Mouse (Mus musculus): Measurements from ENCODE around the gene Tarbp2.
A peak's percentile ranks its signal among the peaks of the same experiment; 100 is the strongest.

The Tarbp2 gene

DNA sequence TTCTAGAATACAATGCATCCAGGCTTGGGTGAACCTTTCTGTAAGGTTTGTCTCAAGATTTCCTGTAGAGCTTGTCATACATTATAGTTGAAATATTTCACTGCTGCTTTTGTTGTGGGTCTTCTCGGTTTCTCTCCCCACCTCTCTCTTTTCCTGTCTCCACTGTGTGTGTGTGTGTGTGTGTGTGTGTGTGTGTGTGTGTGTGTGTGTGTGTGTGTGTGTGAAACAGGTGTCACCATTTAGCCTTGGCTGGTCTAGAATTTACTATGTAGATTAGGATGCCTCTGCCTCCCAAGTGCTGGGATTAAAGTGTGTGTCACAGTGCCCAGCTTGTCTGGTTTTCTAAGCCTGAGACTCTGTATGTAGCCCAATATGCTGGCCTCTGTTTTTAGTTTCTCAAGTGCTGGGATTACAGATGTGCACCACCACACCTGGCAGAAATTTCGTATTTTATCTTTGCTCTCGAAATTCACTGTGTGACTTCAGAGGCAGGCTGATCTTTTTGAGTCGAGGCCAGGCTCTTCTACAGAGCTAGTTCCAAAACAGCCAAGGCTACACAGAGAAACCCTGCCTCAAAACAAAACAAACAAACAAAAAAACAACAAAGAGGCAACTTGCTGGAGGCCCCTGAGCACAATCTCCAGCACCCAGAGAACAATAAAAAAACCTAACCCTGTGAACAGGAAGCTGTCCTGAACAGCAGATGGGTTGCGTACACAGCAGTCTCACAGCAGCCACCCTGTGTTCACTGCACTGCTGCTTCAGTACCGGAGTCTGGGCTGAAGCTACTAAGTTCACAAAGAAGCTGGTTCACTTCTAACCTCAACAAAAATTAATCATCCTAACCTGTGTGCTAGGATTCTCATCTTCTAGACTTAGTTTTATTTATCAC lies 8.4 kb downstream of the Tarbp2 start:
- DNase-seq = no peak

DNA sequence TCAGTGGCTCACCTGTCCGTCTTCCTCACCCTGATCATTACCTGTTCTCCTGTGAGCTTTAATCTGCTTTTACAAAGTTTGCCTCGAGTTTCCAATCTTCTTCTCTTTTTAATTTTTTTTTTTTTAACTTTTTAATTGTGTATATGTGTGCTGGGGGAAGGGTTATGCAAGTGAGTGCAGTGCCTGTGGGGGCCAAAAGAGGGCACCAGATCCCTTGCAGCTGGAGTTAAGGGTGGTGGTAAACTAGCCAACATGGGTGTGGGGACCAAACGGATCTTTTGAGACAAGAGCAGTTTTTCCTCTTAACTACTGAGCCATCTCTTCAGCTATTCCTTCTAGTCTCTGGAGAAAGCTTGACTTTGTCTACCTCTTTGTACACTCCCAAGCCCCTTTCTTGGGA lies 9.9 kb downstream of the Tarbp2 start:
- peak; percentile 53 to 68 for DNase-seq

DNA sequence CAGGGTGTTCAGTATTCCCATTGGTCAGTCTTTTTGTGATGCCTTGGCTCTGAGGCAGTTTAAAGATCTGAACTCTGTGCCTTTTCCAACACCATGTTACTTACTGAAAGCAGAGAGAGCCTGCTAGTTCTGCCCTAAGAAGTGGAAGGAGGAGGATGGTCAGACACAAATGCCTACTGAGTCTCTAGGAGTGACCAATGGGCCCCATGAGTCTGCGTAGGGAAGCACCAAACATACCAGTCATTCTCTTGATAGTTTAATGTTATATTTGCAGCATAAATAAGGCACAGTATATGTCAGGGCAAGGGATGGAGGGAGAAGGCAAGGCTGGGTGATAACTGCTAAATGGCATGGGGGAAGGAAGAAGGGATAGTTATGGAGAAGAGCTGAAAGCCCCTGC lies 10.4 kb downstream of the Tarbp2 start:
- DNase-seq = no peak

DNA sequence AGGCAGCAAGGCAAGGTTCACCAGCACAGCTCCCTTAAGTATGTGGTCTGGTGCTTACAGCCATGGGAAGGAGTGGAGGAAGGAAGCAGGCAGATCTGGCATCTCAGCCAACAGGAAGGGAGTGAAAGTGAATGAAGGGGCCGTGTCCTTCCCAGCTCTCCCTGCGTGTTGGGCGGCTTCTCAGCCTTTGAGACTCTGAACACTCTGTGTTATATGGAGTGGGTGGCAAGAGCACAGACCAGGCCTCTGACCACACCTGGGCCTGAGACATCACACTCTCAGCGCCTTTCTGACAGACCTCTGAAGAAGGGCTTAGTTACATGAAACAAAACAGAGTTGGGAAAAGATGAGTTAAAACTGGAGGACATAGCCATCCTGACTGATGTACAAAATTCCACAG lies 12.6 kb downstream of the Tarbp2 start:
- DNase-seq = no peak

DNA sequence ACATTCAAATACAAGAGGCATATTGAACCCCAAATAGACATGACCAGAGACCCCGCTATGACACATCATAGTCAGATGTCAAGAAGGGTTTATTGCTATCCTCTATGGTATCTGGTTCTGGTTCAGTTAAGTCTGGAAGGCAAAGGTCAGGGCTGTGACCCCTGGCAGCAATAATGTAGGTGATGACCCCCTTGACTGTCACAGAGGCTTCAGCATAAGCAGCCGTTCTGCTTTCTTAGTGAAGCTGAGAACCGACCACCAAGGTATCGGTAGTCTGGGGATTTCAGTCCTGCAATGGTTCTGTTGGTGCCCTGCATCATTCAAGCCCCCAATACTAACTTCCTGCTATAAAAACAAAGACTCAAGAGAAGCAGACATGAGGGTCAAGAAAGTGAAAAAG lies 13.6 kb downstream of the Tarbp2 start:
- no peak for DNase-seq

DNA sequence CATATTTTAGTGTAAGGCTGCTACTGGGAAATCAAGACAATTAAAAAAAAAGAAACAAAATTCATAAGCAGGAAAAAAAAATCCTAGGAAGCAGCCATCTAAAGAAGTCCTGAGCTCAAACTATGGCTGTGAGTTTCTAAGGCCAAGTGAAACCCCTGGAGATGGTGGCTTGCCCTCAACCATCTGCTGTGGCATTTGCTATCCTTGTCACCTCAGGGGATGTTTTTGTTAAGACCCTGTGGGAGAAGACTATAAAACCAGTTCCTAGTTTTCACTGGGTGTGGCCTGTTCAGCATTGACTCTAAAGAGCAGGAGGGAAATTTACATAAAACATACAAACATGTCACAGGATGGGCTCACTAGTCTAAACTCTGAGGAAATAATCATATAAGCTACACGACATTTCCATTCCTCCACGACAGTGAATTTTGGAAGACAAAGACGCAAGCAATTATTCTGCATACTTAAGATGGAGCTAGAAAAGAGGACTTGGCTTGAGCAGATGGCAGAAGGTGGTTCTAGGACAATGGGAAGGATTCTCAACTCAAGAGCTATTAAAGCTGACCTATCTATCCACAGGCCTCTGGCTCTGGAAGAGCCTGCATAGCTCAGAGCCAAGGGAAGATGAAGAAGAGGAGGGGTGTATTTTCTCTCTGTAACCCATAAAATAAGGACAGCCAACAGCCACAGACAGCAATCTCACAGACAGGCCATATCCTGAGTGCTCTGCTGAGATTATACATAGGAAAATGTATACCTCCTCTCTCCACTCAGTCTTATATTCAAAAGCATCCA lies 14.3 kb downstream of the Tarbp2 start:
- DNase-seq = peak in 1 of 2 experiments; percentile 69

DNA sequence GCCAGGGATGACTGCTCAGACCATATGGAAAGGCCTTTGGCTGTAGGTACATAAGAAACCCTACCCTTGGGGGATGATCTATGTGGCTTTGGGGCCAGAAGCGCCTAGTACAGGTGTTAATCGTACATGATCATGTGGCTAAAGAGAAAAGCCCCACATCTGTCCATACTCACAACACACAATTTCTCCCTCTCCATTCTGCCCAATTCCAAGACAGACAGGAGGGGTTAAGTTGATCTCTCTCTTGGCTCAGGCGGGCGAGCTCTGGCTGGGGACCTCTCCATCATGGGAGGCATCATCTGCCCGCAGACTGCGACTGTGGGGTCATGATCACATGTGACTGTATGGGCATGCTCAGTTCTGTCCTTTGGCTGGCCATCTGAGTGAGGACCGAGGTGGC lies 15.9 kb downstream of the Tarbp2 start:
- no peak for DNase-seq

DNA sequence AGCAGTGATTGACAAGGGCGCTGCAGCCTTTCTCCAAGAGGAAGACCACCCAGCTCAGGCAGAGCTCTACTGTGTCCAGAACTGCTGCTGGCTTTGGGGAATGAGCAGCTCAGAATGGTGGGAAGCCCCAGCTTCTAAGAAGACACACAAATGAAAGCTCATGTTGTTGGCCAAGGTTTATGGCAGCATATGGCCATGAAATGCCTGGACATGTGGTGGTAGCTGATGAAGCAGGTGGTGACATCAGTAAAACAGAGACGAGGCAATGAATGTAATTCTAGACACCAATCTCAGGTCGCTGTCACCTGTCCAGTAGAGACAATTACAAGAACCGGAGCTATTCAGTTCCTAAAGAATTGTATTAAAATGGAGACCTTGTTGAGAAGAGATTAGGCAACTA lies 26.8 kb downstream of the Tarbp2 start:
- peak; percentile 76 to 91 for DNase-seq

DNA sequence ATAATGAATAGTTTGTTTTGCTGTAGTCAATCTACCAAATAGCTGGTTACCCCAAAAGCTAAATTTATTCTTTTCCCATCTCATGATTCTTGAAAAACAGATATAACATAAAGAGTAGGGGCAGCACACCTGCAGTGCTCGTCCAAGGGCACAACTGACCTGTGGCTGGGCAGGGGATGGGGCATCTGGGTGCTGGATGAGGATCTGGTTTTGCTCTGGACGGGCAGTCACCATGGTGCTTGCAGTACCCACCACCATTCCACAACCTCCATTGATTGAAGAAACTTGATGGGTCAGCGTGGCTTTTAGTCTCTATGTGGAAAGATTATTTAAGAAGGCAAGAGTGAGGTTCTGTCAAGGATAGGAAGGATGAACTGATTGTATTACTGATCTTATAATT lies 28.3 kb downstream of the Tarbp2 start:
- no peak for DNase-seq

DNA sequence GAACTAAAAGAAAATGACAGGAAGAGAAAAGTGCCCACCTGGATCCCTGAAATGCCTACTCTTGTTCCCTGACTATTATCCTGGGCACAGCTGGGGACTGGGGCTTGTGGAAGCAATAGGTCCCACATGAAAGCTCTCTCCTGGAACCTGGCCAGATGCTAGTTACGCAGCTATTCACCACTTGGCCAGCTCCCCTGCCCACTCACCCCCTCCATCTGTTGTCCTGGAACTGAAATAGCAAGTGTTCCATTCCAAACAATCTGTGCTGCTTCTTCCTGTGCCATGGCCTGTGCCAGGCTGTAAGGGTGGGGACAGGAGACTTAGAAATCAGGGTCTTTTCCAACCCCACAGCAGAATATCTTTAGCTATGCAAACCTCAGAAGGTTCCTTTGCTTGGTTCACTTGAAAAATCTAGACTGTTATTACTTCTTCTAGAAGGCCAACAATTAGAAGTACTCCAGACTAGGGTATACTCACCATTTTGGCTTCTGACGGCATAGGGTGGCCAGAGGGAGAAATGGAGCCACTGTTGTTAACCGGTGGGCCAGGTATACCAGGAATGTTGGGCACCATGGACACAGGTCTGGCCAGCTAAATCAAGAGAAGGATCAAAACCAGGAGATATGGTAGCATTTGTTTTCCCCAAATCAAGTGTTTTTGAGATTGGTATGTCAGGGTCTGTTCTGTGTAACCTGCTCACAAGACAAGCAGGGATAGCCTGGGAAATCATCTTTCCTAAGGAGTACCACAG lies 28.9 kb downstream of the Tarbp2 start:
- DNase-seq = peak; percentile 99

DNA sequence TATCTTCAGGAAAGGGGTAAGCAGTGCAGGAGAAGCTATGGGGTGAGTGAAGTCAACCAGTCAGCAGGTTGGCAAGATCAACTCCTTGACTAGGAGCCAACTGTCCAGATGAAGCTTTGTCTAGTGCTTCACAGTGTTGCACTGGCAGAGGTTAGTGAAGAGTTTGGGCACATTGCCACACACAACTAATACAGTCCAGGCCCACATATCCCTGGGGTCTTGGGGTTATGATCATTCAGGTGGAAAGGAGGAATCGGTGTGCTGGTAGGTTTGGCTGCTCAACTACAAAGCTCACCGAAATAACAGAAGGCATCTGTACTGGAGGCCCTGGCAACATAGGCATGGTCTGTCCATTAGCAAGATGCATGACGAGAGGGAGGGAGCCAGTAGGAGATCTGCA lies 29.5 kb downstream of the Tarbp2 start:
- peak; percentile 94 to 97 for DNase-seq

DNA sequence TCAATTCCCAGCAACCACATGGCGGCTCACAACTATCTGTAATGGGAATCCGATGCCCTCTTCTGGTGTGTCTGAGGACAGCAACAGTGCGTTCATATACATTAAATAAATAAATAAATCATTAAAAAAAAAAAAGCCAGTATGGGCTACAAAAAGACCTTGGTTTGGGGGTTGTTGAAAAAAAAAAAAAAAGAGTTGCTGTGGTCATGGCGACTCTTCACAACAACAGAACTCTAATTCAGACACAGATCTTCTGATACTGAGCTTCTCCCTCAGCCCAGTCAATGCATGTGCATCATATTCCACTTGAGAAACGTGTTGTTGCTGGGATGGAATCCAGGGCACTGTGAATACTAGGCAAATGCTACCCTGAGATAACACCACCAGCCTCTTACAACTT lies 34.6 kb downstream of the Tarbp2 start:
- no peak for DNase-seq

DNA sequence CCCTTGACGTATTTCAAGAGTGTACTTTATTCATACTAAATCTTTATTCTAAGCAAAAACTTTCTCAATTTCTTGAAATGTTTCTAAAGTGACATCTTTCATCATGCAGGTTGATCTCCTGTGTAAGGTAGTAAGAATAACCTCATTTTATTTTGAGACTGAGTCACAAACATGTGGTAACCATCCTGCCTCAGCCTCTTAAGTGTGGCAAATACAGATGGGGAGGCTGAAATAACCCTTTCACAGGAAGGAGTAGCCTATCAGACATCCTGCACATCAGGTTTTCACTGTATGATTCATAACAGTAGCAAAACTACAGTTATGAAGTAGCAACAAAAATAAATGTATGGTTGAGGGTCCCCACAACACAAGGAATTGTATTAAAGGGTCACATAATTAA lies 37.6 kb downstream of the Tarbp2 start:
- no peak for DNase-seq

DNA sequence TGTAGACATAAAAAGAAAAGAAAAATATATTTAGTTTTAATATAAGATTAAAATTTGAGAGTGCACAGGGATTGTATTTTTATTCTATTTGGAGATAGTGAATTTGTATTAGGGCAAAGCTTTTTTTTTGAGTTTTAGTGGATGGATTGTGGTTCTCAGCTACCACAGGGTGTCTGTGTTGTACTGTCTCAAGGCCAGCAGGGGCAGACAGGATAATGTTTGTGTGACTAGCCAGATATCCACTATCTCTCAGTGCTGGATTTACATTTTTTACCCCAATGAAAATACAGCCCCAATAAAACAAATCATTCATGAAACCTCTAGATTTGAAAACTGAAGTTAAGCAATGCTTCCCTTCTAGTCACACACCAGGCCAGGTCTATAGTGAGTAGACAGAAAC lies 39.6 kb downstream of the Tarbp2 start:
- DNase-seq = peak; percentile 41 to 43

DNA sequence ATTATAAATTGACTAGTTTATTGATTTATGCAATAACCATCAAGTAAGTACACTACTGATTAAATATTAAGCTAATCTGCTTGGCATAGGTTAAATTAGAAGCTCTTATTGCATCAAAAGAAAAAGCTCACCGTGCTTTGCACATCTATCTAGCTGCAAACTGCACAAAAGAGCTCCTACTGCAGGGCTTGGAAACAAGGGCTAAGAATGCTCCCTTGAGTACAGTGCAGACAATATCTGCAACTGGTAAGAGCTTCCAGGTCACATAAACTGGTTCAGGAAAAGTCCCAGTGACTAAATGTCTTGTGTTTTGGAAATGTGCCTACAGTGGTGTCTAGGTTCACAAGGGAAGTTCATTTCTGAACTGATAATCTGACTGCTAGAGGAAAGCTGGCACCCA lies 44.5 kb downstream of the Tarbp2 start:
- DNase-seq = no peak

DNA sequence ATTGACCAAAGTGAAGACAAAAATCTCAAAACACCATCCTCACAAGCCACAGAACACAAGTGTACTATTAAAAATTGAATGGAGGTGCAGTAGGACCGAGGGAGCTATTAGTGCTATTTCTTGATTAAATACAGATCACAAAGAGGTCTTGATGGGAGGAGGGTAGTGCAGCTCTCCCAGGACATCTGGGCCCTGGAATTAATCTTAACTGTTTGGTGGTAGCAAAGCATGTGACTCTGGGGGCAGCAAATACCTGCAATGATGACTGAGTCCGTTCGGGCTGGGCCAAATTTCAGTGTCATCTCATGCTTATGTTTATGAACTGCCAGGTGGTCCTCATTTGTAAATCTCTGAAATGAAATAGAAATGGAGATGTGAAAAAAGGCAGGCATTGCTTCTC lies 45.1 kb downstream of the Tarbp2 start:
- DNase-seq = no peak

DNA sequence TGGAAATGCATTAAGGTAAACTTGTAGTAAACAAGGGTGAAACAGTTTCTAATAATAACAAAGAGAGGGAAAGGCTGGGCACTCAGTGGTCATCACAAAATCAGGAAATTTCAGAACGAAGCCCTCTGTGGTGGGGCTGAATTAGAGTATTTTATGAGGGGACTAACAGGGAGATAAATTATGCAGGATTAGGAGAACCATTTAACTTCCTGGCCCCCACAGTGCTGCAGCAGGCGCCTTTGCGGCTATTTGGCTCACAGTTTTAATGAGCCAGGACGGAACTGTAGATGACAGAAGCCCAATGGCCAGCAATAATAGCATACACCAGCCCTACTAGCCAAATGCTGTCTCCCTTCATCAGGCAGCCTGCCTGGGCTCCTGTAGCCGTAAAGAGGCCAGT lies 45.7 kb downstream of the Tarbp2 start:
- peak; percentile 47 to 51 for DNase-seq

DNA sequence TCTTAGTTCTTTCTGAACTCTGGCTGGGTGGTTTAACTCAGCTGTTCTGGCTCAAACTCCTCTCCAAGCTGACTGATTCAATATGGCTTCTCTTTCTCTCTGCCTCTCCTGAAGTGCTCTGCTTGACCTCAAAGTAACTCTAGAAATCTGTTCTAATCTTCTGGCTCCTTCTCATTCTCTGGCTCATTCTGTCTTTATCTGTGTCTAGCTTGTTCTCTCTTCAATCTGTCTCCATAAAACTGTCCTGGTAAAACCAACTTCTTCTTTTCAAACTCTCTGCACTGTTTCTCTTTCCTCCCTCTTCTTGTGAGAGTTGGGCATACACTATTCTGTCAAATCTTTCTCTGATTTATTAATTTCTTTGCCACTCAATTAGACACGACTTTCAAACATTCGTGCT lies 49.9 kb downstream of the Tarbp2 start:
- no peak for DNase-seq

DNA sequence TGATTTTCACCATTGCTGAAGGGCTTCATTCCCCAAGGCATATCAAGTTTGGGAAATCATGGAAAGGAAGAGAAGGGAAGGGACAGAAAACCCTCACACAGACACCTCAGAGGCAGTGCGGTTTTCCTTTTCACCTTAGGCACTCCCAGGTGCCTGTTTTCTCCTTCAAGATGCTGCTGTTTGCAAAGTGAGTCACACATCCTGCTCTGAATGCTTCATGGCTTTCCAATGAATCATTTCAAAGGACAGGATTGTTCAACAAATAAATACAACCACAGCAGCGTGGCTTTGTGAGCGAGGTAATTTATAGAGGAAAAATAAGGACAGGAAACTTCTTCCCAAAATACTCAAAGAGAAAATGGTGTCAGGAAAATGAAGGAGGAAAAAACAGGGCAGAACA lies 54.1 kb downstream of the Tarbp2 start:
- no peak for DNase-seq

All from cerebellum, postnatal 14 days (tissue).